Mouse (Mus musculus): ENCODE results near the gene Mrps18c. TPM values are rescaled to one million over a fixed set of nuclear protein-coding genes. Genes with fewer than 3 reads are reported as not detected.
A peak's percentile ranks its signal among the peaks of the same experiment; 100 is the strongest.

The Mrps18c gene
- total RNA-seq (2012; rRNA removed), result 53.8 and 72.8 TPM in 2 replicates

DNA sequence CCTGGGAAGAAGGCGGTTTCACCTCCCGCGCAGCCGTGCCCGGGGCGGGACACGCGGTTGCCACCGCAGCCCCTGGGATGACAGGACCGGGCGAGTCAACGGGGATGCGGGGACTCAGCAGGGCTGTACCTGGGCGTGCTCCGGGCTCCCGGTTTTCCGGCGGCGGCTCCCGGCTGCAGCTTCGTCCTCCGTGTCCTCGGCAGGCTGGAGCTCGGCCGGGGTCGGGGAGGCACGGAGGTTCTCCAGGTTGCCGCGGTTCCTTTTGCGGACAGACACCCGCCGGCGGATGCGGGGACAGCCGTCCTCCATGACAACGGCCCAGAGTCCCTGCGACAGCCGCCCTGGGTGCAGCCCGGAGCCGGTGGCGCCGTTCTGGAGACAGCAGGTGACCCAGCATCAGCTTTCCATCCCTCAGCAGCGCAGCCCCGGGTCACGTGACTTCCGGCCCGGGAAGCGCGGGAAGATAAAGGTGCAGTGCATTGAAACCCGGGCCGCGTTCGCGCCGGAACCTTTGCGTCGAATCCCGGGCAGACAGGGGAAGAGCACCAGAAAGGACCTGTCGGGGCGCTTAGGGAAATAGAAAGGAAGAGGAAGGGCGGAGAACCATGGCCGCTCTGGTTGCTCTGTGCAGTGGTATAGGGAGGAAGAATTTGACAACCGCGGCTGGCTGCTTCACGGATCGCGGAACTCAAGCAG, at the start of gene Mrps18c, which contains the start of gene Helq:
TSS of gene Mrps18c (plus strand) at position 463 of the 696 bp plus-strand sequence.
TSS of gene Helq (minus strand) at position 434 of the 696 bp plus-strand sequence.
- no peak for TF ChIP-seq ZNF384 (IDR thresholded peaks at IDR 0.05; ENCODE audit: low read depth, low read length)
- peak; percentile 89 for TF ChIP-seq HCFC1 (IDR thresholded peaks at IDR 0.05; ENCODE audit: borderline replicate concordance, insufficient read depth, low read length)
- no peak for TF ChIP-seq ZC3H11A (IDR thresholded peaks at IDR 0.05; ENCODE audit: borderline replicate concordance, low read depth, low read length)
- TF ChIP-seq CHD2 (IDR thresholded peaks at IDR 0.05; ENCODE audit: low read depth, low read length), result 0 out of 2 replicates have a peak, but pooled peaks have one; percentile 30
- no peak for TF ChIP-seq MAFK (IDR thresholded peaks at IDR 0.05; ENCODE audit: insufficient read depth, low read depth, low read length)
- peaks cover 0 to 3% of the 10 kb centered on the region in 2 experiments; a peak in 1 of 4 replicates for H3K4me1 ChIP-seq (ENCODE audit: control insufficient read depth in 2 of 2, insufficient read depth in 2 of 2, low read length in 2 of 2, poor library complexity in 1 of 2)
- no peak within 1 kb of the TSS for H3K27ac ChIP-seq (ENCODE audit: insufficient read depth, low read depth, low read length, poor library complexity, severe bottlenecking)
- peak; percentile 90 for DNase-seq (ENCODE audit: low read depth, low spot score)
- H3K36me3 ChIP-seq (ENCODE audit: control insufficient read depth, insufficient read depth, low read length, poor library complexity, severe bottlenecking), result peaks cover 27% of the 10 kb centered on the region
- in situ Hi-C loops (cut with MboI; ENCODE audit: low sequenced_read_pairs in 2 of 2, unreplicated experiment in 2 of 2), result loop anchor here in 1 of 2 experiments (25.0 kb wide), 1 partner anchor 411 kb away; no protein-coding TSS in a partner anchor
- H3K9me3 ChIP-seq (ENCODE audit: control insufficient read depth, insufficient read depth, low read depth, low read length), result no peaks in the 10 kb centered on the region
- H3K9ac ChIP-seq (ENCODE audit: insufficient read depth, low read depth, low read length, poor library complexity, severe bottlenecking), result peak within 1 kb of the TSS; percentile 93
- H3K4me3 ChIP-seq (ENCODE audit: insufficient read depth in 1 of 2, low read depth in 1 of 2, low read length in 2 of 2, poor library complexity in 1 of 2, severe bottlenecking in 1 of 2), result peak within 1 kb of the TSS; percentile 86 to 89

GRCm38 (mm10) chr5:100750617-100751255, 47.7 kb upstream of the Mrps18c start:
- in situ Hi-C loops (cut with MboI; ENCODE audit: low sequenced_read_pairs in 2 of 2, unreplicated experiment in 2 of 2), result no loop called here
- H3K27ac ChIP-seq (ENCODE audit: insufficient read depth, low read depth, low read length, poor library complexity, severe bottlenecking), result no peak overlapping the region
- no peak for TF ChIP-seq ZNF384 (IDR thresholded peaks at IDR 0.05; ENCODE audit: low read depth, low read length)
- TF ChIP-seq MAFK (IDR thresholded peaks at IDR 0.05; ENCODE audit: insufficient read depth, low read depth, low read length), result no peak
- no peak for TF ChIP-seq ZC3H11A (IDR thresholded peaks at IDR 0.05; ENCODE audit: borderline replicate concordance, low read depth, low read length)
- TF ChIP-seq CHD2 (IDR thresholded peaks at IDR 0.05; ENCODE audit: low read depth, low read length), result no peak
- no peak for TF ChIP-seq HCFC1 (IDR thresholded peaks at IDR 0.05; ENCODE audit: borderline replicate concordance, insufficient read depth, low read length)

DNA sequence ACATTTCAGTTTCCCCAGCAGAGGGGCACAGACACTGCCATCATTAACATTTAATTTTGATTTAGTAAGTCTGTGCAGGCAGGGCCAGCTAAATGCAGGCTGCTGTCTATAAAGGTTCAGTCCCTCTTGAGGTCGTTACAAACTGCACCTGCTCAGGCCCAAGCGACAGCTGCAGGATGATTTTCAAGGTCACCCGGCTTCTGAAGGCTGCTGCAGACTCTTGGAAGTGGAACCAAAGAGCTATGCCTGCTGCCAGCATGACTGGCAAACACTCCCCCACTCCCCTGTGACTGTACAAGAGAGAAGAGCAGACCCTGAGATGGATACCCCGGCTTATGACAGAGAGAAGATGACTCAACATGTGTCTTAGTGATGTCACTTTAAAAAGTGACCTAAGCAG, 46.8 kb upstream of the Mrps18c start:
- no peak for DNase-seq (ENCODE audit: low read depth, low spot score)
- H3K4me1 ChIP-seq (ENCODE audit: control insufficient read depth in 2 of 2, insufficient read depth in 2 of 2, low read length in 2 of 2, poor library complexity in 1 of 2), result no peaks in the 10 kb centered on the region
- H3K9me3 ChIP-seq (ENCODE audit: control insufficient read depth, insufficient read depth, low read depth, low read length), result peaks cover 8% of the 10 kb centered on the region; the same call in 1 of the 2 replicates
- in situ Hi-C loops (cut with MboI; ENCODE audit: low sequenced_read_pairs in 2 of 2, unreplicated experiment in 2 of 2), result no loop called here
- H3K4me3 ChIP-seq (ENCODE audit: insufficient read depth in 1 of 2, low read depth in 1 of 2, low read length in 2 of 2, poor library complexity in 1 of 2, severe bottlenecking in 1 of 2), result no peak overlapping the region
- no peak overlapping the region for H3K9ac ChIP-seq (ENCODE audit: insufficient read depth, low read depth, low read length, poor library complexity, severe bottlenecking)
- H3K27ac ChIP-seq (ENCODE audit: insufficient read depth, low read depth, low read length, poor library complexity, severe bottlenecking), result no peak overlapping the region
- TF ChIP-seq ZNF384 (IDR thresholded peaks at IDR 0.05; ENCODE audit: low read depth, low read length), result no peak
- H3K36me3 ChIP-seq (ENCODE audit: control insufficient read depth, insufficient read depth, low read length, poor library complexity, severe bottlenecking), result no peaks in the 10 kb centered on the region

More at GRCm38 (mm10) chr5:100750617-100751255, 47.7 kb upstream of the Mrps18c start:
- H3K9me3 ChIP-seq (ENCODE audit: control insufficient read depth, insufficient read depth, low read depth, low read length), result peaks cover 8% of the 10 kb centered on the region; the same call in 1 of the 2 replicates
- H3K4me1 ChIP-seq (ENCODE audit: control insufficient read depth in 2 of 2, insufficient read depth in 2 of 2, low read length in 2 of 2, poor library complexity in 1 of 2), result no peaks in the 10 kb centered on the region
- no peak overlapping the region for H3K4me3 ChIP-seq (ENCODE audit: insufficient read depth in 1 of 2, low read depth in 1 of 2, low read length in 2 of 2, poor library complexity in 1 of 2, severe bottlenecking in 1 of 2)
- DNase-seq (ENCODE audit: low read depth, low spot score), result no peak
- H3K9ac ChIP-seq (ENCODE audit: insufficient read depth, low read depth, low read length, poor library complexity, severe bottlenecking), result no peak overlapping the region
- no peaks in the 10 kb centered on the region for H3K36me3 ChIP-seq (ENCODE audit: control insufficient read depth, insufficient read depth, low read length, poor library complexity, severe bottlenecking)

DNA sequence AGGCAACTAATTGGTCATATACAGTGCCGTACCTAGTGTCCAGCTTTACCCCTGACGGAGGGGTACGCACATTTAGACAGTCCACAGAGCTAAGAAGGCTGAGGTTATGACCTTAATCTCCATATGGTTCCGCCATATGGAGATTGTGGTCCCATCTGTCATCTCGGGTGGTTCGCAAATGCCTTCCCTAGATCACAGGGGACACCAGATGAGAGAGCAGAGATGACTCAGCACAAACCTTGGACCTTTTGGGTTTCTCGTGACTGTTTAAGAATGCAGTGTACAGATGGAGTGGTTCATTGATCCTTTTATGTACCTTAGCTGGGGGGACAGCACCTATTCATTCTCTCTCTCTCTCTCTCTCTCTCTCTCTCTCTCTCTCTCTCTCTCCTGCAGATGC, 45.0 kb upstream of the Mrps18c start:
- Histone ChIP-seq H3K27ac (ENCODE audit: insufficient read depth, low read depth, low read length, poor library complexity, severe bottlenecking) (no peak overlapping the region), H3K9me3 (ENCODE audit: control insufficient read depth, insufficient read depth, low read depth, low read length) (no peaks in the 10 kb centered on the region), H3K4me3 (ENCODE audit: insufficient read depth in 1 of 2, low read depth in 1 of 2, low read length in 2 of 2, poor library complexity in 1 of 2, severe bottlenecking in 1 of 2) (no peak overlapping the region), H3K36me3 (ENCODE audit: control insufficient read depth, insufficient read depth, low read length, poor library complexity, severe bottlenecking) (no peaks in the 10 kb centered on the region), H3K4me1 (ENCODE audit: control insufficient read depth in 2 of 2, insufficient read depth in 2 of 2, low read length in 2 of 2, poor library complexity in 1 of 2) (no peaks in the 10 kb centered on the region), H3K9ac (ENCODE audit: insufficient read depth, low read depth, low read length, poor library complexity, severe bottlenecking) (no peak overlapping the region)
- in situ Hi-C loops (cut with MboI; ENCODE audit: low sequenced_read_pairs in 2 of 2, unreplicated experiment in 2 of 2), result no loop called here
- DNase-seq (ENCODE audit: low read depth, low spot score), result no peak
- TF ChIP-seq MAFK (IDR thresholded peaks at IDR 0.05; ENCODE audit: insufficient read depth, low read depth, low read length) (peak; percentile 85), HCFC1 (IDR thresholded peaks at IDR 0.05; ENCODE audit: borderline replicate concordance, insufficient read depth, low read length) (no peak)
